Mouse (Mus musculus) embryonic facial prominence, embryonic 13.5 days (tissue): ENCODE results near the gene Hspa8. TPM values are rescaled to one million over a fixed set of nuclear protein-coding genes. Genes with fewer than 3 reads are reported as not detected.
"Not testable (repeated sequence)": the region's sequence is repeated elsewhere in the genome, so short reads cannot be mapped to it uniquely, and the experiment has no call there.

Source experiments
- ATAC-seq: fragments of 200-750 bp; cut with Nextera tagmentation; 2 replicates; pipeline ENCODE4 v1.8.0; 2017; ENCODE audit warnings: low read depth; ENCODE audit not compliant: insufficient number of reproducible peaks, insufficient read depth, low FRiP score, low TSS enrichment
- H3K27ac ChIP-seq: fragments of 300-500 bp; sonication (generic); 2 replicates; pipeline ENCODE4 v1.5.1; 2015; ENCODE audit warnings: moderate library complexity, mild to moderate bottlenecking, inconsistent platforms
- H3K27me3 ChIP-seq: fragments of 300-500 bp; sonication (generic); 2 replicates; pipeline ENCODE4 v1.6.1; 2015; ENCODE audit warnings: mild to moderate bottlenecking, inconsistent platforms
- H3K36me3 ChIP-seq: fragments of 300-500 bp; sonication (generic); 2 replicates; pipeline ENCODE4 v1.6.1; 2015; ENCODE audit warnings: mild to moderate bottlenecking, inconsistent platforms
- H3K4me1 ChIP-seq: fragments of 300-500 bp; sonication (generic); 2 replicates; pipeline ENCODE4 v1.6.1; 2015; ENCODE audit warnings: inconsistent platforms
- H3K4me2 ChIP-seq: fragments of 300-500 bp; sonication (generic); 2 replicates; pipeline ENCODE4 v1.6.1; 2015; ENCODE audit warnings: moderate library complexity, mild to moderate bottlenecking, inconsistent platforms
- H3K4me3 ChIP-seq: fragments of 300-500 bp; sonication (generic); 2 replicates; pipeline ENCODE4 v1.5.1; 2015; ENCODE audit warnings: mild to moderate bottlenecking, inconsistent platforms
- H3K9ac ChIP-seq: fragments of 300-500 bp; sonication (generic); 2 replicates; pipeline ENCODE4 v1.6.1; 2015; ENCODE audit warnings: mild to moderate bottlenecking, inconsistent platforms
- H3K9me3 ChIP-seq: fragments of 300-500 bp; sonication (generic); 2 replicates; pipeline ENCODE4 v1.6.1; 2016; ENCODE audit warnings: inconsistent platforms
- WGBS: fragments of 180-500 bp; shearing (Covaris S2); methylation state at CpG from one replicate; pipeline ENCODE4 v1.1.7; 2015; ENCODE audit warnings: mixed read lengths; 5-methylcytosine and 5-hydroxymethylcytosine counted together
- polyA plus RNA-seq: library from polyadenylated mRNA; unstranded; fragments of >200 nt; fragmentation: Nextera tagmentation; extraction: Ambion mirVana; gene quantifications from 2 replicates; pipeline ENCODE4 v1.2.1, GENCODE M21; 2015

Gene Hspa8
- polyA plus RNA-seq, 1 experiment from 2014 or later, result 2,229 TPM

- not testable (repeated sequence) for H3K9me3 ChIP-seq, ATAC-seq, H3K36me3 ChIP-seq, H3K27ac ChIP-seq, H3K4me2 ChIP-seq, H3K27me3 ChIP-seq, H3K9ac ChIP-seq, H3K4me3 ChIP-seq
- H3K4me1 ChIP-seq, result peaks cover 30% of the 10 kb centered on the region
- WGBS, result 95% methylated on average over 6 of the region's 6 CpGs
Measured at GRCm38 (mm10) chr9:40786820-40787219, 14.0 kb upstream of the Hspa8 start.

GRCm38 (mm10) chr9:40791864-40792633 is 8.7 kb upstream of the Hspa8 start:
- no peaks in the 10 kb centered on the region for H3K4me1 ChIP-seq
- ATAC-seq, result no peak
- H3K4me2 ChIP-seq, result no peak overlapping the region
- no peak overlapping the region for H3K4me3 ChIP-seq
- no peaks in the 10 kb centered on the region for H3K36me3 ChIP-seq
- 71% methylated on average over 6 of the region's 6 CpGs for WGBS
- H3K27ac ChIP-seq, result no peak overlapping the region
- no peaks in the 10 kb centered on the region for H3K27me3 ChIP-seq
- H3K9ac ChIP-seq, result no peak overlapping the region
- H3K9me3 ChIP-seq, result no peaks in the 10 kb centered on the region

- Histone ChIP-seq H3K4me1 (0 out of 2 replicates have a peak, but pooled peaks cover 1% of the 10 kb centered on the region), H3K27me3 (no peaks in the 10 kb centered on the region), H3K27ac (no peak overlapping the region), H3K36me3 (no peaks in the 10 kb centered on the region), H3K4me2 (no peak overlapping the region), H3K9ac (no peak overlapping the region), H3K9me3 (no peaks in the 10 kb centered on the region), H3K4me3 (no peak overlapping the region)
- 93% methylated on average over 5 of the region's 5 CpGs for WGBS
- ATAC-seq, result no peak
Measured at GRCm38 (mm10) chr9:40793581-40793980, 7.2 kb upstream of the Hspa8 start.

GRCm38 (mm10) chr9:40794251-40794650 is 6.5 kb upstream of the Hspa8 start:
- Histone ChIP-seq H3K27ac (no peak overlapping the region), H3K4me3 (no peak overlapping the region), H3K9ac (no peak overlapping the region), H3K9me3 (no peaks in the 10 kb centered on the region), H3K27me3 (no peaks in the 10 kb centered on the region), H3K4me2 (no peak overlapping the region), H3K36me3 (no peaks in the 10 kb centered on the region), H3K4me1 (0 out of 2 replicates have a peak, but pooled peaks cover 8% of the 10 kb centered on the region)
- WGBS, result 37% methylated on average over 5 of the region's 5 CpGs
- no peak for ATAC-seq

GRCm38 (mm10) chr9:40794926-40795325 is 5.9 kb upstream of the Hspa8 start:
- H3K4me1 ChIP-seq, result 0 out of 2 replicates have a peak, but pooled peaks cover 9% of the 10 kb centered on the region
- H3K4me3 ChIP-seq, result no peak overlapping the region
- no peak overlapping the region for H3K27ac ChIP-seq
- H3K9me3 ChIP-seq, result no peaks in the 10 kb centered on the region
- H3K9ac ChIP-seq, result no peak overlapping the region
- 59% methylated on average over 5 of the region's 5 CpGs for WGBS
- H3K36me3 ChIP-seq, result no peaks in the 10 kb centered on the region
- ATAC-seq, result no peak
- H3K27me3 ChIP-seq, result no peaks in the 10 kb centered on the region
- no peak overlapping the region for H3K4me2 ChIP-seq

GRCm38 (mm10) chr9:40795562-40795961 is 5.2 kb upstream of the Hspa8 start:
- Histone ChIP-seq H3K27me3 (no peaks in the 10 kb centered on the region), H3K27ac (no peak overlapping the region), H3K9ac (no peak overlapping the region), H3K36me3 (no peaks in the 10 kb centered on the region), H3K4me3 (no peak overlapping the region), H3K4me1 (0 out of 2 replicates have a peak, but pooled peaks cover 9% of the 10 kb centered on the region), H3K9me3 (no peaks in the 10 kb centered on the region), H3K4me2 (no peak overlapping the region)
- WGBS, result 72% methylated on average over 2 of the region's 2 CpGs
- ATAC-seq, result no peak

- H3K4me1 ChIP-seq, result 0 out of 2 replicates have a peak, but pooled peaks cover 9% of the 10 kb centered on the region
- no peak overlapping the region for H3K4me2 ChIP-seq
- H3K27me3 ChIP-seq, result no peaks in the 10 kb centered on the region
- 55% methylated on average over 4 of the region's 4 CpGs for WGBS
- H3K4me3 ChIP-seq, result no peak overlapping the region
- H3K27ac ChIP-seq, result no peak overlapping the region; the same call in 1 of the 2 replicates
- no peaks in the 10 kb centered on the region for H3K36me3 ChIP-seq
- H3K9me3 ChIP-seq, result no peaks in the 10 kb centered on the region
- ATAC-seq, result no peak
- H3K9ac ChIP-seq, result no peak overlapping the region
Measured at GRCm38 (mm10) chr9:40796054-40796453, 4.7 kb upstream of the Hspa8 start.

GRCm38 (mm10) chr9:40798247-40798960 is 2.4 kb upstream of the Hspa8 start:
- H3K27me3 ChIP-seq, result no peaks in the 10 kb centered on the region
- H3K4me3 ChIP-seq, result no peak overlapping the region
- no peak overlapping the region for H3K4me2 ChIP-seq
- peaks cover 8% of the 10 kb centered on the region for H3K36me3 ChIP-seq
- H3K9me3 ChIP-seq, result no peaks in the 10 kb centered on the region
- peak overlapping the region; percentile 98 for H3K27ac ChIP-seq
- H3K9ac ChIP-seq, result no peak overlapping the region
- no peak for ATAC-seq
- peaks cover 10% of the 10 kb centered on the region; the same call in 1 of the 2 replicates for H3K4me1 ChIP-seq
- WGBS, result 70% methylated on average over 9 of the region's 9 CpGs

- no peaks in the 10 kb centered on the region for H3K27me3 ChIP-seq
- H3K4me1 ChIP-seq, result peaks cover 17% of the 10 kb centered on the region
- H3K27ac ChIP-seq, result peak overlapping the region; percentile 98
- H3K9ac ChIP-seq, result no peak overlapping the region
- no peak for ATAC-seq
- WGBS, result 48% methylated on average over 3 of the region's 3 CpGs
- peaks cover 15% of the 10 kb centered on the region for H3K36me3 ChIP-seq
- no peaks in the 10 kb centered on the region for H3K9me3 ChIP-seq
- peak overlapping the region; percentile 72; the same call in 1 of the 2 replicates for H3K4me2 ChIP-seq
- H3K4me3 ChIP-seq, result no peak overlapping the region
Measured at GRCm38 (mm10) chr9:40799112-40799511, 1.7 kb upstream of the Hspa8 start.

GRCm38 (mm10) chr9:40799837-40800501 is 815 bp upstream of the Hspa8 start:
- peak overlapping the region; percentile 72 for H3K4me2 ChIP-seq
- H3K9me3 ChIP-seq, result no peaks in the 10 kb centered on the region
- 0 out of 2 replicates have a peak, but pooled peaks have one; percentile 9 for ATAC-seq
- H3K4me1 ChIP-seq, result peaks cover 22% of the 10 kb centered on the region
- H3K9ac ChIP-seq, result peak overlapping the region; percentile 86
- H3K27me3 ChIP-seq, result no peaks in the 10 kb centered on the region
- peak overlapping the region; percentile 98 for H3K27ac ChIP-seq
- H3K36me3 ChIP-seq, result peaks cover 23% of the 10 kb centered on the region
- H3K4me3 ChIP-seq, result peak overlapping the region; percentile 93
- WGBS, result 2% methylated on average over 30 of the region's 30 CpGs
